Mouse (Mus musculus): Measurements from ENCODE around the gene Rtl5. TPM values are rescaled to one million over a fixed set of nuclear protein-coding genes. Genes with fewer than 3 reads are reported as not detected.
"Not testable (repeated sequence)": the region's sequence is repeated elsewhere in the genome, so short reads cannot be mapped to it uniquely, and the experiment has no call there.

Gene Rtl5
- polyA plus RNA-seq (2016; fragmentation: Nextera tagmentation; extraction: Ambion mirVana), result 3.5 and 4.4 TPM in 2 replicates

DNA sequence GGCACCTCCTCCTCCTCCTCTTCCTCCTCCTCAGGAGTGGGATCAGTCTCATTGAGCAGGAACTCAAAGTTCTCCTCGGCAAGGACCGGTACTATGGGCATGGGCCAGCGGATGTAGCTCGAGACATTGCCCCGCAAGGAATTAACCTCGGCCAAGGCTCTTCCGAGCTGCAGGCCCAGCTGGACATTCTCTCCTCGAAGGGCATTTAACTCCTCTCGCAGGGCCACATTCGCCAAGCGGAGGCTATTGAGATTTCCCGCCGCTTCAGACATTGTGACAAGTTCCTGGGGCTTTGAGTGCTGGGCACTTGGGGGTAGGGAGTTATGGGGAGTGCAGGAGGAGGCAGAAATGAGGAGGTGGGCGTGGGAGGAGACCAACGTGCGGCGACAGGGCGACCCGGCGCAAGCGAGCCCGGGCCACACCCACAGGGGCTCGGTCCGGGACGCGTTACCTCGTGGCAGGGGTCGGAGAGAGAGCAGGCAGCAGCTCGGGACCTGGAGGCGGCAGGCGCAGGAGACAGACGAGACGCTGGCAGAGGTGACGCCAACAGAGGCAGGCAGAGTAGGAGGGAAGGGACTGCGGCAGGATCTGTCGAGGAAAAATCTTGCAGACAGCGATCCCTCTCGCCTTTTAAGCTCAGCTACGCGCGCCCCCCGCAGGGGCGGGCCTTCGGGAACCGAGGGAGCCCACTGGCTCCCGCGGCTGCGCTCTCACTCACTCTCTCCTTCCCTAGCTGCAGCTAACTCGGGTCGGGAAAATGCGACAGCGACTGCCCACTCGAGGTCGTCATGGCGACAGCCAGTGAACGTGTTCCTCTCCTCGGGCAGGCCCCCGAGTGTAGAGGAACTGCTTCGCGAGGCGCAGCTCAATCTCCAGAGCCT, at the start of gene Rtl5:
Gene Rtl5, minus strand, starts transcription at position 714 of the 881 bp plus-strand sequence.
- WGBS, result 8% methylated on average over 60 of the region's 61 CpGs
- Histone ChIP-seq H3K4me1 (peaks cover 34% of the 10 kb centered on the region), H3K36me3 (replicated peaks) (peaks cover 20% of the 10 kb centered on the region), H3K27ac (peak within 1 kb of the TSS; percentile 88), H3K4me3 (peak within 1 kb of the TSS; percentile 61), H3K9me3 (no peaks in the 10 kb centered on the region), H3K27me3 (ENCODE audit: poor library complexity, severe bottlenecking) (peaks cover 100% of the 10 kb centered on the region)
- DNase-seq (ENCODE audit: extremely low spot score, low spot score), result peak; percentile 80

GRCm38 (mm10) chrX:102119042-102119864, 48.1 kb upstream of the Rtl5 start, which contains the start of gene Pin4:
Gene Pin4 (plus strand): TSS chrX:102119447.
- Histone ChIP-seq H3K36me3 (replicated peaks) (peaks cover 30% of the 10 kb centered on the region), H3K4me3 (peak within 1 kb of the TSS; percentile 71), H3K27me3 (ENCODE audit: poor library complexity, severe bottlenecking) (peaks cover 67% of the 10 kb centered on the region), H3K4me1 (peaks cover 12% of the 10 kb centered on the region), H3K27ac (peak within 1 kb of the TSS; percentile 81), H3K9me3 (no peaks in the 10 kb centered on the region)
- 14% methylated on average over 30 of the region's 30 CpGs for WGBS
- DNase-seq (ENCODE audit: extremely low spot score, low spot score), result peak; percentile 89

- Histone ChIP-seq H3K9me3 (no peaks in the 10 kb centered on the region), H3K27ac (no peak overlapping the region), H3K4me3 (no peak overlapping the region), H3K4me1 (peaks cover 11% of the 10 kb centered on the region), H3K27me3 (ENCODE audit: poor library complexity, severe bottlenecking) (peaks cover 93% of the 10 kb centered on the region), H3K36me3 (replicated peaks) (no peaks in the 10 kb centered on the region)
- DNase-seq (ENCODE audit: extremely low spot score, low spot score), result no peak
- 64% methylated on average over 4 of the region's 4 CpGs for WGBS
These were observed 44.6 kb upstream of the Rtl5 start for GRCm38 (mm10) chrX:102115676-102116075.

DNA sequence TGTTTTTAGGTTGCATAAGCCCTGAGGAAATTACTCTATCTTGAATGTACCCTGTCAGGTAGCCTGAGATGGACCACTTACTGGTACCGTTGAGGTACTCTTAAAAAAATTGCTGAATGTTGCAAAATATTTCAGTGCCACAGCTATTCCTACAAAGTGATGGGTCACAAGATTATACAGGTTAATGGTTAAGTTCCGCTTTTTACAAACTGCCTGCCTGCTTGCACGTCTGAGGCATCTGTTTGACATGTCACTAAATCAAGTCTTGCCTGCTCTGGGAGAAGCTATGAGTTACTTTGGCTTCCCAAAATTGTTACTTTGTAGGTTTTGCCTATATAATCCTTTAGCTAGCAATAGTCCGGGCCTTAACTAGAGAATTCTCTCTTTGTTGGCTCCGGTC, 38.2 kb upstream of the Rtl5 start:
- H3K27me3 ChIP-seq (ENCODE audit: poor library complexity, severe bottlenecking), result peaks cover 66% of the 10 kb centered on the region
- H3K27ac ChIP-seq; H3K9me3 ChIP-seq; DNase-seq (ENCODE audit: extremely low spot score, low spot score); H3K36me3 ChIP-seq (replicated peaks); H3K4me3 ChIP-seq; H3K4me1 ChIP-seq: not testable (repeated sequence)
- 84% methylated on average over 5 of the region's 5 CpGs for WGBS

- peaks cover 61% of the 10 kb centered on the region for H3K27me3 ChIP-seq (ENCODE audit: poor library complexity, severe bottlenecking)
- not testable (repeated sequence) for H3K36me3 ChIP-seq (replicated peaks); DNase-seq (ENCODE audit: extremely low spot score, low spot score); H3K27ac ChIP-seq; H3K4me3 ChIP-seq; H3K4me1 ChIP-seq; H3K9me3 ChIP-seq
- 79% methylated on average over 2 of the region's 2 CpGs for WGBS
These were observed 32.7 kb upstream of the Rtl5 start for GRCm38 (mm10) chrX:102103830-102104229.

DNA sequence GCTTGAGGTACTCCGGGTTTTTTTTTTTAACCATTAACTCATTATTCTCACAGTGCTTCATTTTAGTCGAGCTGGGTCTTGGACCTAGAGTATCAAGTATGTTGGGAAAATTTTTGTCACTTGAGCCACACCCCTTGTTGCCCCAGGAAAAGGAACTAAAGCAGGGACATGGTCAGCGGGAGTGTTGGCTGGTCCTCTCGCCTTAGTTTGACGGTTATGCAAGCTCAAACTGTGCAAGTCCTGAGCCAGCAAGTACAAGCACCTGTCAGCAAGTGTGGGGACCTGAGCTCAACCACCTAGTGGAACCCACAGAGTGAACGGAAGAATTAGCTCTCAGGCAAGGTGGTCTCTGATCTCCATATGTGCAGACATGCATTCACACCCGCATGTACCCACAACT, 30.8 kb upstream of the Rtl5 start:
- Histone ChIP-seq H3K36me3 (replicated peaks) (no peaks in the 10 kb centered on the region), H3K4me1 (no peaks in the 10 kb centered on the region), H3K4me3 (no peak overlapping the region), H3K27me3 (ENCODE audit: poor library complexity, severe bottlenecking) (peaks cover 55% of the 10 kb centered on the region), H3K9me3 (no peaks in the 10 kb centered on the region), H3K27ac (no peak overlapping the region)
- DNase-seq (ENCODE audit: extremely low spot score, low spot score), result no peak
- 61% methylated on average over 7 of the region's 7 CpGs for WGBS

GRCm38 (mm10) chrX:102094381-102094904, 23.3 kb upstream of the Rtl5 start:
- Histone ChIP-seq H3K4me1 (no peaks in the 10 kb centered on the region), H3K4me3 (no peak overlapping the region), H3K36me3 (replicated peaks) (no peaks in the 10 kb centered on the region), H3K27ac (no peak overlapping the region), H3K27me3 (ENCODE audit: poor library complexity, severe bottlenecking) (peaks cover 75% of the 10 kb centered on the region), H3K9me3 (no peaks in the 10 kb centered on the region)
- no peak for DNase-seq (ENCODE audit: extremely low spot score, low spot score)
- 82% methylated on average over 7 of the region's 7 CpGs for WGBS

DNA sequence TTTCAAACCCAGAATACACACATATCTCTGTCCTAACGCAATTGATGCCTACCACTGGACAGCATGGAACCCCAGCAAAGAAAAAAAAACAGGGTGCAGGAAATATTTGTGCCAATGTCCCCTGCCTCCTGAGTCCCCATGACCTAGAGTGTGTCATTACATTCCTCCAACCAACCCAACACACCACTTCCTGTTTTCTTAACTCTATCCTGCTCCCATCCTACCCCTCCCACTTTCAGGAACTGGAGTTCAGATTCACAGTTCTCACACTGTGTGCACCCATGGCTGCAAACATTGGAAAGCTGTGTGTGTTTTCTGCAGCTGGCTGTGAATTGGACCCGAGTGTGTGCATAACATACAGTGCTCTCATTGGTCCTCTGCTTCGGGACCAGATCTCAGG, 19.5 kb upstream of the Rtl5 start:
- Histone ChIP-seq H3K27ac (no peak overlapping the region), H3K36me3 (replicated peaks) (no peaks in the 10 kb centered on the region), H3K4me3 (no peak overlapping the region), H3K9me3 (no peaks in the 10 kb centered on the region), H3K4me1 (no peaks in the 10 kb centered on the region), H3K27me3 (ENCODE audit: poor library complexity, severe bottlenecking) (peaks cover 94% of the 10 kb centered on the region)
- WGBS, result 75% methylated on average over 3 of the region's 3 CpGs
- DNase-seq (ENCODE audit: extremely low spot score, low spot score), result no peak

GRCm38 (mm10) chrX:102085798-102086443, 14.8 kb upstream of the Rtl5 start:
- Histone ChIP-seq H3K4me3 (no peak overlapping the region), H3K4me1 (peaks cover 24% of the 10 kb centered on the region), H3K36me3 (replicated peaks) (no peaks in the 10 kb centered on the region; the same call in 1 of the 2 replicates), H3K9me3 (no peaks in the 10 kb centered on the region), H3K27ac (no peak overlapping the region), H3K27me3 (ENCODE audit: poor library complexity, severe bottlenecking) (peaks cover 94% of the 10 kb centered on the region)
- DNase-seq (ENCODE audit: extremely low spot score, low spot score), result no peak
- WGBS, result 87% methylated on average over 8 of the region's 8 CpGs

DNA sequence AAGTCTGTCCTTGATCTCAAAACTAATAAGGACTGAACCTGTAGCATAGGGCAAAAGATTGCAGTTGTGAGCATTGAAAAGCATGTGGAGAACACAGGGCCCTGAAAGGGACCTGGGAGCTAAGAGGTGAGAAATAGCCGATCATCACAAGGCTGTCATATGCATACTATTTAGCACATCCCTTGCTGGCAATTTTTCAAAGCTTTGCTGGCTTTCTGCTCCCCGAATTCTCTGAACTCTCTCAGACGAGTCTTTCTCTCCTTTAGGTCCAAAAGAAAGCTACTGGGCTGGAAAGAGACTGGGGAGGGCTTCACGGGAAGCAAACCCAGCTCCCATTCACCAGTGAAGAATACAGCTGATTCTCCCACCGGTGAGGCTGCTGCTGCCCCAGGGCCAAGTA, 11.2 kb upstream of the Rtl5 start:
- 47% methylated on average over 5 of the region's 5 CpGs for WGBS
- Histone ChIP-seq H3K4me3 (peak overlapping the region; percentile 22; the same call in 1 of the 2 replicates), H3K27me3 (ENCODE audit: poor library complexity, severe bottlenecking) (peaks cover 98% of the 10 kb centered on the region), H3K36me3 (replicated peaks) (peaks cover 20% of the 10 kb centered on the region), H3K9me3 (no peaks in the 10 kb centered on the region), H3K27ac (peak overlapping the region; percentile 89), H3K4me1 (peaks cover 29% of the 10 kb centered on the region)
- DNase-seq (ENCODE audit: extremely low spot score, low spot score), result no peak

GRCm38 (mm10) chrX:102081573-102082279, 10.6 kb upstream of the Rtl5 start:
- Histone ChIP-seq H3K4me1 (peaks cover 29% of the 10 kb centered on the region), H3K4me3 (peak overlapping the region; percentile 22; the same call in 1 of the 2 replicates), H3K27me3 (ENCODE audit: poor library complexity, severe bottlenecking) (peaks cover 95% of the 10 kb centered on the region), H3K9me3 (no peaks in the 10 kb centered on the region), H3K27ac (peak overlapping the region; percentile 89), H3K36me3 (replicated peaks) (peaks cover 20% of the 10 kb centered on the region)
- peak; percentile 51 for DNase-seq (ENCODE audit: extremely low spot score, low spot score)
- WGBS, result 39% methylated on average over 7 of the region's 7 CpGs

DNA sequence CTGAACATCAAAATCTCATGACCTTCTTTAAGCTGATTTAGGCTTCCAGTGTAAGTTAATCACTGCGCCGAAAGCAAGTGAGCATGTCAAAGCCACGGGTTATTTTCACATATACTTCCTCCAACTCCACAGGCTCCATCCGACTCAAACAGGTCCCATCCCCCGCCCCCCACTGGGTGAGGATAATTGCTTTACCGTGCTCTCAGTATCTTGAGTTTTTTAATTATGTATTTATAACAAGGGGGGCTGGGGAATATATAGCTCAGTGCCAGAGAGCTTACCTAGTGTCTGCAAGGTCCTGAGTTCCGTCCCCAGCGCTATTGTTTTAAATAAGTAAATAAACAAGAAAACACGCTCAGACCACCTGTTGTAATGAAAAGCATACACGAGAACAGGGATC, 10.0 kb upstream of the Rtl5 start:
- Histone ChIP-seq H3K36me3 (replicated peaks) (peaks cover 20% of the 10 kb centered on the region), H3K27ac (peak overlapping the region; percentile 89), H3K9me3 (no peaks in the 10 kb centered on the region), H3K4me1 (peaks cover 29% of the 10 kb centered on the region), H3K27me3 (ENCODE audit: poor library complexity, severe bottlenecking) (peaks cover 90% of the 10 kb centered on the region), H3K4me3 (no peak overlapping the region)
- no peak for DNase-seq (ENCODE audit: extremely low spot score, low spot score)
- 59% methylated on average over 10 of the region's 10 CpGs for WGBS
